Mouse (Mus musculus) thymus, adult 2 months (tissue): ENCODE data around the gene Muc1.

ENCODE experiments used
- CTCF ChIP-seq: fragments of 200-500 bp; IDR thresholded peaks from 2 replicates; pipeline ENCODE4 v1.5.1; 2012; ENCODE audit warnings: mild to moderate bottlenecking, control low read depth, low read length, moderate library complexity, borderline replicate concordance; ENCODE audit not compliant: control insufficient read depth, poor library complexity, insufficient read depth; ENCODE audit errors: extremely low read depth
- POLR2A ChIP-seq: fragments of 200-500 bp; IDR thresholded peaks from 2 replicates; pipeline ENCODE4 v1.6.1; 2012; ENCODE audit warnings: mild to moderate bottlenecking, low read length, control low read depth, moderate library complexity; ENCODE audit not compliant: control insufficient read depth, poor library complexity, insufficient read depth; ENCODE audit errors: extremely low read depth

GRCm38 (mm10) chr3:89237682-89238081 is 8.8 kb downstream of the Muc1 start:
- TF ChIP-seq CTCF (no peak), POLR2A (no peak)
